Mouse (Mus musculus): ENCODE data around the gene Blm.
A peak's percentile ranks its signal among the peaks of the same experiment; 100 is the strongest.

Blm gene

DNA sequence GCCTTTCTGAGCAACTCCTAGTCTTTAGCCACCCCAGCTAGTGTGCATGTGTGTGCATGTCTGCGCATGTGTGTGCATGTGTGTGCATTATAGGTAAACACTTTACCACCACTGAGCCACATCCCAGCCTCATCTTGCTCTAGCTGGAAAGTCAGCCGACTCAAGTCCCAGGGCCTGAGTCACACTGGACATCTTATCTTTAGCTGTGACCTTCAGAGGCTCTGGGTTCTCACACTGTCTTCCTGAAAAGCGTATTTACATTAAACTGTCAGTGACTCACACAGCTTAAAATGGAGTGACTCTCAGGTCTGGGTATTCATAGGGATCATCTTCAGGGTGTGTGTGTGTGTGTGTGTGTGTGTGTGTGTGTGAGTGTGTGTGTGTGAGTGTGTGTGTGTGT, 99.3 kb downstream of the Blm start:
- no peak for DNase-seq

DNA sequence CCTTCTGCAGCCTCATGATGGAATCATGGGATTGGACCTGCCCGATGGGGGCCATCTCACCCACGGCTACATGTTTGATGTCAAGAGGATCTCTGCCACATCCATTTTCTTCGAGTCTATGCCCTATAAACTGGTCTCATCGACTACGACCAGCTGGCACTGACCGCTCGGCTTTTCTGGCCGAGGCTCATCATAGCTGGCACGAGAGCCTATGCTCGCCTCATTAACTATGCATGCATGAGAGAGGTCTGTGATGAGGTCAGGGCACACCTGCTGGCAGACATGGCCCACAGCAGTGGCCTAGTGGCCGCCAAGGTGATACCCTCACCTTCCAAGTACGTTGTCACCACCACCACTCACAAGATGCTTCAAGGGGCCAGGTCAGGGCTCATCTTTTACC, 105.3 kb downstream of the Blm start:
- no peak for DNase-seq

DNA sequence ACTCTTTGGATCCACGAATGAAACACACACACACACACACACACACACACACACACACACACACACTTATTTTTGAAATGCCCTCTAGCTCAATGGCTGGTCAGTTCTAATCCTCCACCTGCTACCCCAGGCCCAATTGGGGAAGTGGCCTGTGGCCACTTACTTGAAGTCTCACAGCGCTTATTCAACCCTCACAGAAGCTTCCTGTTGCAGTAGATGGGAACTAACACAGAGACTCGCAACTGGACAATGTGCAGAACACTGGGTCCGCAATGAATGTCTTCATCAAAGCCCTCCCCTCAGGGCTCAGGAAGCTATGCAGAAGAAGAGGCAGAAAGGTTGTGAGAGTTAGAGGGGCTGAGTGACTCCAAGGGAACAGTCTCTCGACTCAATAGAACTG, 107.2 kb downstream of the Blm start:
- DNase-seq: no peak

DNA sequence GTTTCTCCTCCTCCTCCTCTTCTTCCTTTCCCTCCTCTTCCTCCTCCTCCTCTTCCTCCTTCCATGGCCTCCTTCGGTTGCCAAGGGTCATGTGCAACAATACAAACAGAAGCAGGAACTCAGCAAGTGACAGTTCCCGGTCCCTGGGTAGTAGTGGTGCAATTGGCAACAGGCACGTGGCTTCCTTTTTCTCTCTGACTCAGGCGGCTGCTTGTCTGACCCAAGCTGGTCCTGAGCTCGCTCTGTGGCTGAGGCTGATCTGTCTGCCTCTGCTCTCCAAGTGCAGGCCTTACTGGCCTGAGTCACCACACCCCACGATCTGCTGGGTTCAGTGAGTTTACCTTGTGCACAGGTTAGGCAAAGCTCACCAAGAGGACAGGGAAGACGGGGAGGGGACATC, 108.6 kb downstream of the Blm start:
- no peak for DNase-seq

DNA sequence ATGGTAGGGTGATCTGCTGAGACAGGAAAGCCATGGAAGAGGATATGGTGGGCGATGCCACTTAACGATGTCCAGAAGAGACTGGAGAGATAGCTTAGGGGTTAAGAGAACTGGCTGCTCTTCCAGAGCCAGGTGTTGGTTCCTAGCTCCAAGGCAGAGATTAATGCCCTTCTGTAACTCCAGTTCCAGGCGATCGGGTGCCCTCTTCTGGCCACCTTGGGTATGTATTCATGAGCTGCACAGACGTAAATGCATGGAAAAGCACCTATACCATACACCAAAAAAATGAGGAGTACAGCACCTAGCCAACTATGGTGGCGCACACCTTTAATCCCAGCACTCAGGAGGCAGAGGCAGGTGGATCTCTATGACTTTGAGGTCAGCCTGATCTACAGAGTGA, 110.2 kb downstream of the Blm start:
- no peak for DNase-seq

- DNase-seq: peak; percentile 32
Observed at GRCm38 (mm10) chr7:80422759-80423480, 112.0 kb downstream of the Blm start.

GRCm38 (mm10) chr7:80421576-80421975, 113.3 kb downstream of the Blm start:
- no peak for DNase-seq

- no peak for DNase-seq
Observed at GRCm38 (mm10) chr7:80420586-80420985, 114.3 kb downstream of the Blm start.

GRCm38 (mm10) chr7:80419278-80419677, 115.6 kb downstream of the Blm start:
- no peak for DNase-seq

DNA sequence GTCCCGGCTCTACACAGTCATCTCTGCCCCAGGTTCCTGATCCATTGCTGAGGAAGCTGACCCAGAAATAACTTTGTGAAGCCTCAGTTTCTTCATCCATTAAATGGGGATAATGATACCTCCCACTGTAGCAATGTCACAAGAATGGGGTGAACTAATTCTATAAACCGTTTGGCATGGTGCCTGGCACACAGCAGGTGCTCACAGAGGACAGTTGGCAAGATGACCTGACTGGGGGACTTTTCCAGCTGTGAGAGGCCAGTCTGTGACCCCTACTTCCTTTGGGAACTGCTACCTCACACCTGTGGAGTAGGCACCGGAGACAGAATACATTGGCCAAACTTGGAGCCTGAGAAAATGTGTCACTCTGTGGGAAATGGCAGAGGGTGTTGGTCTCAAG, 116.9 kb downstream of the Blm start:
- DNase-seq: no peak

GRCm38 (mm10) chr7:80417601-80418000, 117.3 kb downstream of the Blm start:
- DNase-seq: no peak

GRCm38 (mm10) chr7:80416969-80417368, 118.0 kb downstream of the Blm start:
- no peak for DNase-seq

DNA sequence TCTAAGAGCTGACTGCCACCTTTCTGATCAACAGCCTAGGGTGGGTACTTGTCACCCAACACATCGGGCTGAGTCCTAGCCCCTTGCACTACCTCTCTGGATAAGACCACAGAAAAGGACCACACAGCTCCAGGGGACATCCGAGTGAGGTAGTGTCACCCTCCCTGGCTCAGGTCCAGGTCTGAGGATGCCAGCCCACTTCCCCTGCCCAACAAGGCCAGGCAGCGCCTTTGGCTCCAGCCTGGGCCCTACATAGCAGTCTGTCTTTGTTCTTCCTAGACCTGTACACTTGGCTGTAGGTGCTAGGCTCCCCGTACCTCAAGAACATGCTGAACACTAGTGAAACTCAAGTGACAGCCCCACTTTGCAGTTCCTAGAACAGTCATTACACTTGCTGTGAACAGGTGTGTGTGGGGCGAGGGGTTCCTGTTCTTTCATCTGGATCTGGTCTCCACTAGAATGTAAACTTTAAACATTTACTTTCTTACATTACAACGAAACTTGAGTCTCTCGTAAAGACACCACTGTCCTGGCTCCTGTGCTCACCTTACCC, 120.5 kb downstream of the Blm start:
- no peak for DNase-seq

GRCm38 (mm10) chr7:80413512-80414302, 121.2 kb downstream of the Blm start:
- DNase-seq: no peak

DNA sequence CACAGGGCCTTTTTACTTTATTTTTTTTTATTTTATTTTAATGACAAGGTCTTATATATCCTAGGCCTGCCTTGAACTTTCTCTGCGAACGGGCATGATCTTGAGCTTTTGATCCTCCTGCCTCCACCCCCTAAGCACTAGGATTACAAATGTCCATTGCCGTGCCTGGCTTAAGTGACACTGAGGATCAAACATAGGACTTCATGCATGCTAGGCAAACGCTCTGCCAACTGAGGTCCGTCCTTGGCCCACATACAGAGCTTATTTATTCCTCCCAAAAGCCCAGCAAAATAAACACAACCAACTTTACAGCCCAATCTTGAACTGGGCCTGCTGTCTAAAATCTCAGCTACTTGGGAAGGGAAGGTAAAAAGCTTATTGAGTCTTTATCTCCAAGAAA, 122.1 kb downstream of the Blm start:
- DNase-seq: no peak

- peak; percentile 89 for DNase-seq
Observed at GRCm38 (mm10) chr7:80412279-80412678, 122.6 kb downstream of the Blm start.

GRCm38 (mm10) chr7:80410380-80410779, 124.5 kb downstream of the Blm start:
- no peak for DNase-seq

DNA sequence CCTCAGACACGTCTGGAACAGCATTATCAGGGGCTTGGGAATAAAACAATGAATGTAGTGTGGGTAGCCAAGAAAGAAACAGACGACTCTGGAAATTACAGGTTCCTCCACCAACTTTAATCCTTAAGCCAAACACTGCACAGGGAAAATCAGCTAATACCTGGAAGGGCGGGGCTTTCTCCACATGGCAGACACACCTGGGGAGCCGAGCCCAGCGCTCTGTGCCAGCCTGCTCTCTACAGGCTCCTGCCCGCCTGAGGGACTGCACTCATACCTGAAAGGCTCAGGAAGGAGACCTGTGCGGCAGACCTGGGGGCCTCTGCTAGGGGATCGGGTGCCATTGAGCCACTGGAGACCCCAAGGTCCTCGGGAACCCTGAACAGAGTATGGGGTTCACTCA, 127.2 kb downstream of the Blm start:
- no peak for DNase-seq

DNA sequence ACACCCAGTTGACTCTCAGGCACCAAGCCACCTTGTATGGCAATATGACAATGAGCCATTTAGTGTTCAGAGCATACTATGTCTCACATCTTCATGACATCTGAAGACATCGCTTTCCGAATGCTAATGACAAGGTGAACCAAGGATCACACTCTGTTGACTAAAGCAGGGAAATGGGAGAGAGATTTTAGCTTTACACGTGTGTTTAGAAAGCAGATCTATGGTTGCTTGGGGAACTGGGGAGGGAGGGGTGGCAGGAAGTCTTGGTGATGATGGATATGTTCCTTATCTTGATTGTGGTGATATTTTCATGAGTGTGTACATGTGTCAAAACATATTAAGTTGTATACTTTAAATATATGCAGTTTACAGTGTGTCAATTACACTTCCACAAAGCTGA, 128.7 kb downstream of the Blm start:
- no peak for DNase-seq

- DNase-seq: no peak
Observed at GRCm38 (mm10) chr7:80405188-80405695, 129.7 kb downstream of the Blm start, which contains the start of gene Furin. Gene Furin, minus strand, starts transcription at chr7:80405436.

Measured in right cerebral cortex, adult 18-20 months (tissue).